Mouse (Mus musculus): ENCODE measurements at regions not wholly inside any gene's neighbourhood (a gene's known extent, or its start where the extent isn't known, plus 50 kb on each side); places are given as distances from the start of the nearest gene placed in this dataset.
"Not testable (repeated sequence)": the region's sequence is repeated elsewhere in the genome, so short reads cannot be mapped to it uniquely, and the experiment has no call there.

- DNase-seq, result no peak
Measured at GRCm38 (mm10) chr3:8163030-8163429, 1446.9 kb downstream of the Zfp704 start.

- no peak for DNase-seq
Measured at GRCm38 (mm10) chr3:8161997-8162756, 1447.7 kb downstream of the Zfp704 start.

GRCm38 (mm10) chr3:8143016-8143415, 1466.9 kb downstream of the Zfp704 start:
- no peak for DNase-seq

DNA sequence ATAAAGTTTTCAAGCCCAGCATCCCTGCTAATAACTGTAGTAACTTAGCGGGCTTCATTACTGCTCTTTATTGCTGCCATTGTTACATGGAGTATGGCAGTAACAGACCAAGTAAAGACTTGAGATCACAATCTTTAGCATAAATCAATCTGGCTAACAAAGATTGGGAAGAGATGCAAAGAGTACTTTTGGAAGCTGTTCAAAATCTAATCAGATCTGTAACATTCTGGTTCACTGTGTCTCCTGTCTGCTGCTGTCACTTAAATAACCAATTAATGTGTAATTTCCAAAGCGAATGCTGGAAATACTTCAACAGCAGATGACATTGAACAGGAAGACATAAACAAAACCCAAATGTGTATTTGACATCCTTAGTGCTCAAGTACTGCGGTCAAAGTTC, 1467.7 kb downstream of the Zfp704 start:
- no peak for DNase-seq

- DNase-seq, result no peak
Measured at GRCm38 (mm10) chr3:8141664-8142084, 1468.2 kb downstream of the Zfp704 start.

DNA sequence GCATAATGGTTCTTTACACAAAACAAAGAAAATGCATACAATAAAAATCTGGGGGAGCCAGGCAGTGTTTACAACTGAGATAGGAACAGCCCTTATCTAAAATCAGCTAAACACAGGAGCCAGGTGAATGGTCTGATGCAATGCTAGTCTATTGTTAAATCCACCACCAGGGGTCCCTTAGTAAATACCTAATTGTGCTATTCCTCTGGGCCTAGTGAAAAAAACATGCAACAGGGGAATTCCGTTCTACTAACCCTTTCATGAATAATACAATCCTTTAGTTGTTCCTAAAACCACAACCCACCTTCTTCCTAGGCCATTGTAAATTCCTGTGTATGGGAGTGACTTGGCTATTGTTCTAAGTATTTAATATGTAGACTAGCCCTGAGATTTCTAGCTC, 1486.2 kb downstream of the Zfp704 start:
- DNase-seq, result not testable (repeated sequence)

GRCm38 (mm10) chr3:8123141-8123540, 1486.7 kb downstream of the Zfp704 start:
- DNase-seq, result no peak

- DNase-seq, result no peak
Measured at GRCm38 (mm10) chr3:8098291-8098690, 1478.0 kb upstream of the 1700008P02Rik start.

- no peak for DNase-seq
Measured at GRCm38 (mm10) chr3:8084749-8085148, 1464.5 kb upstream of the 1700008P02Rik start.

DNA sequence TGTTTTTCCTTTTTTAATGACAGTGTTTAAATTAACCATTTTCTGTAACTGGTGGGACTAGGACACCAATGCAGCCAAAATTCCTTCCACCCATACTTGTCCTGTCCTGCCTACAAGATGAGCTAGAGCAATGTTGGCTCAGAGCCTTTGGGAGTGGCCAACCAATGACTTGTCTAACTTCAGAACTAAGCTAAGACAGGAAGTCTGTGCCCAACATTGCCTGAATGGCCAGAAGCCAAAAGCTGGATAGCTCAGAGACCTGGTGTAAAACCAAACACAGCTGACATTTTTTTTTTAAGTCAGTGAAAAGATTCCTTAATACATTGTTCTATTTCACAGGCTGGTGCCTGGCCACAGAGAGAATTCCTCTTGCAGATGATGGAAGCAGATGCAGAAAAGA, 1433.5 kb upstream of the 1700008P02Rik start:
- no peak for DNase-seq

GRCm38 (mm10) chr3:8051167-8051566, 1430.9 kb upstream of the 1700008P02Rik start:
- no peak for DNase-seq

DNA sequence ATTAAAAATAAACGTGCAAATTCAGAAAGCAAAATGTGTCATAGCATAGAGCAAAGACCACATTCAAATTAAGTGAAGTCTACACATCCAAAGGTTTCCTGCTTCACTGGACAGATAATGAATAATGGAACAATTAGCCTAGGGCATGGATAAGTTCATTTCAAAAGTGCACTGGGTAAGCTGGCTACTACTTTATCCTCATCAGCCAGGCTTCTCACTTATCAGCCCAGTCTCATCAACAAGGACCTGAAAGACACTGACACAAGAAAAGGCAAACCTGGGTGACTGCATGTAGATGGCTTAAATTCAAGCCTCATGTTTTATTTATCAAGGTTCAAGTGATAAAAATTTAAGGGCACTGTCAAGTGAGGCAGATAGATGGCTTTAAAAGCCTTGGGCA, 1429.5 kb upstream of the 1700008P02Rik start:
- DNase-seq, result peak; percentile 12

GRCm38 (mm10) chr3:8046348-8046747, 1426.1 kb upstream of the 1700008P02Rik start:
- DNase-seq, result peak; percentile 14

DNA sequence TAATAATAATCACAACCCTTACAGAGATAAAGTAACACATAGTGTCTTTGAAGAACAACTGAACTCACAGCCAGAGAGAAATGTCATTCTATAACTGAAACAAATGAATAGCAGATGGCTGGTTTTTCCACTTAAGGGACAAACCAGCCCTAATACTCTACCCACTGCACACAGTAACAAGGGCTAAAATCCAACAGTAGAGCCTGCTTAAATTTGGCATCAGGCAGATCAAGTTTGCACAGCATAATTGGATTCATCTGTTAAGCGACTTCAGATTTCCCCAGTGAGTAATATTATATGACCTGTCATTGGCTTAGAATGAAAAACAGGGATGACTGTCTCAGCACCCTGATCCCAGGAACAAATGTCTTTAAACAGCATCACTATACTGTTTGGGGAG, 1416.5 kb upstream of the 1700008P02Rik start:
- no peak for DNase-seq

GRCm38 (mm10) chr3:8035091-8035729, 1415.0 kb upstream of the 1700008P02Rik start:
- DNase-seq, result no peak

DNA sequence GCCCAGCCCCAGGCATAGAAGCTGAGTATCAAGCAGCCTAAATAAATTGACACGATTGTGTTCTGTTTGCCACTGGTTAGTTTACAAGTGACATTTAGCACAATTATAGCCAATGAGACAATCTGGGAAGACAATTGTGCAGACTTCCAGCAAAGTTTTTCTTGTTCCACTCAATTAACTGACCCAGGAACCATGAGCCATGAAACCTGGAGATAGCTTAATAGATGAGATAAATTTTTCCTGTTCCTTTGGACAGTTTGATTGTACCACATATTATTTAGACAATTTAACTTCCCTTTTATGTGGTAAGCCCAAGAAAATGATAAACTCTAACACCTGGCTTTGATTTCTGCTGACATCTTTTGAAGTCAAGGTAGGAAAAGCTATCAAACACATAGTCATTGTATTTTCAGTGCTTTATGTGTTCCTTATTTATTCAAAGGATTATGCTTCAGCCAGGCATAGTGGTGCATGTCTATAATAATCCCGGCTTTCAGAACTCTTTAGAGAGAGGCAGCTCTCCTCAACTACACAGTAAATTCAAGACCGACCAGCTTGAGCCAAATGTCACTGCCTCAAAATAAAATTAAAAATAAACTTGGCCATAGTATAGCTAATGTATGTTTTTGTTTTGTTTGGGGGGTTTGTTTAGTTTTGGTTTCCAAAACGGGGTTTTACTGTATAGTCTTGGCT, 1406.2 kb upstream of the 1700008P02Rik start:
- no peak for DNase-seq

- DNase-seq, result no peak
Measured at GRCm38 (mm10) chr3:8022654-8023053, 1402.4 kb upstream of the 1700008P02Rik start.

DNA sequence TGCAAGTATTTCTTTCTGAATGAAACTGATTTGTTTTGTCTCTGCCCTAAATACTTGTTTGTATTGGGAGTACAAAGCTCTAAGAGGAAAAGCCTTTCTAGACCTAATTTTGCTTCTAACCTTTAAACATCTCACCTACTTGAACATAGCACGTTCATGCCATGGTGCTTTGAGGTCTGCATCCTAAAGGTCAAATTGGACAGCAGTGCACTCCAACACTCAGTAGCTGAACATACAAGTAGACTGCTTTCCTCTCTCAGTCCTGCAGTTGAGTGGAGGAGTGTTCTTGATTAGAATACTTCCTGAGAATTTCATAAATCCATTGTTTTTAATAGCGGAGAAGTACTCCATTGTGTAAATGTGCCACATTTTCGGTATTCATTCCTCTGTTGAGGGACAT, 1397.2 kb upstream of the 1700008P02Rik start:
- no peak for DNase-seq

- no peak for DNase-seq
Measured at GRCm38 (mm10) chr3:8016945-8017344, 1396.7 kb upstream of the 1700008P02Rik start.

DNA sequence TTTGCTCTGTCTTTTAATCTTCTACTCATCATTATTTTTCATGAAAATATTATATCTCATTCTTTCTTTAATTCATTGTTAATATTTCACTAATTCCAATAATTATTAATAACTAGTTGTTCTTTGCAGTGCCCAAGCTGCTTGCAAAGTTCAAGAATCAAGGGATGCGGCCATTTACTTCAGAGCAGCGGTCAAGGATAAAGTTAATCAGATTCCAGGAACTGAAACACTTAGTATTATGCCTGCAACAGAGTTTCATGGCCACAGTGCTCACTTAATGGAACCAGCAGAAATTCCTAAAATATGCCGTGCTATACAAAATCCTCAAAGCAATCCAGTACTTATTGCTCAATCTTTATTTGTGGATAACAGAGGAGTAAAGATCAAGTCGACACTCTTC, 1389.7 kb upstream of the 1700008P02Rik start:
- DNase-seq, result no peak

DNA sequence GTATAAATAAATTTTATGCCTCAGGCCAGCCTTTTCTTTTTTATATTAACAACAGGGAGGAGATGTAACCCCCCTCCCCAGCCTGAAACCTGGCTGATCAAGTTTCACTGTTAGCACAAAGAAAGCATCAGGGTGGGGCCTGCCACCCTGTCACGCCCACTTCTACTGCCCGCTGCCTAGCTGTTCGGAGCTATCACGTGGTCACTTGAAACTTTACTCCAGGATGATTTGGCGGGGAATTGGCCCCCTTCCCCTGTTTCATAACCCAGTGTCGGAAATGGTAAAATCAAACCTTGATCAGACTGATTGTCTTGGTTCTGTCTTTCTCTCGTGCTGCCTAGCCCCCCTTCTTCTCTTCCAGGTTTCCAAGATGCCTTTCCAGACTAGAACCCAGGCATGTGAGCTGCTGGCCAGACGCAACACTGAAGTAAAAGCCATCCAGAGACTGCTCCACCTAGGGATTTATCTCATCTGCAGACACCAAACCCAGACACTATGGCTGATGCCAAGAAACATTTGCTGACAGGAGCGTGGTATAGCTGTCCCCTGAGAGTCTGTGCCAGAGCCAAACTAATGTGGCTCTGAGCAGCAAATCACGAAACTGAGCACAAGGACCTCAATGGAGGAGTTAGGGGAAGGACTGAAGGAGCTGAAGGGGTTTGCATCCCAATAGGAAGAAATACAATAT, 1386.6 kb upstream of the 1700008P02Rik start:
- DNase-seq, result no peak

DNA sequence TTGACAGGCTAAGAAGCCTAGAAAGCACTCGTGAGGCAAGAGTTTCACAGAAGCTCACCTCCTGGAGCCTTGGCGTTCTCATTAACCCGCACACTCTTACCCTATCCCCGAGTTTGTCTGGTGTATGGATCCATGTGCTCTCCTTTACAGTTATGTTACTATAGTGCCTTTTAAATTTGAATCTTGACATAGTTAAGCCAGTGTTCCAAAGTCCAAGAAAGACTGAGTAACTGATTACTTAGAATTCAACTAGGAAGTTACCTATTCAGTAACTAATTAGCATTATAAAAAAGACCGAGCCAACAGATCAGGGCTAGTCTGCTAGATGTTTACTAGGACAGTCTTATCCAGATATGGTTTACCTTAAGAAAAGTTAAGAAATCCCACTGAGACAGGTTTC, 1386.0 kb upstream of the 1700008P02Rik start:
- no peak for DNase-seq

DNA sequence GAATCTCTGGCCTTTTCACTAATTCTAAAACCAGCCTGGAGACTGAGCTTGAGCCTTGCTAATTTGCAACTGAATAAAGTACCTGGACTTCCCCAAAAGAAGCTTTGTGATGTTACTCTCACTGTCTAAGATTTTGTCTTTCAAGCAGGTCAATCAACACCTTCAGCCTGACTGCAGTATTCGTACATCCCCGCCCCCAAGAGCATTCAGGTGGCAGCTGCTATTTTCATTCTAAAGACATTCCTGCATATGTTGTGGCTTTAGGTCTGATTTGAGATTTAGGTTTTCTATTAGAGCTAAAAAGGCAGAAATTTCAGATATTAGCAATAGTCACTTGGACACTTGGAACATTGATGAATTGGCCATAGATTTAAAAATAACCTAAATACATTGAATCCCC, 1385.4 kb upstream of the 1700008P02Rik start:
- DNase-seq, result not testable (repeated sequence)
